Mouse (Mus musculus): ENCODE measurements around the gene Vps8.
A peak's percentile ranks its signal among the peaks of the same experiment; 100 is the strongest.

The Vps8 gene

GRCm38 (mm10) chr16:21485716-21486115 lies 62.8 kb downstream of the Vps8 start:
- no peak for DNase-seq

GRCm38 (mm10) chr16:21488413-21488812 lies 65.5 kb downstream of the Vps8 start:
- peak; percentile 12 for DNase-seq

DNA sequence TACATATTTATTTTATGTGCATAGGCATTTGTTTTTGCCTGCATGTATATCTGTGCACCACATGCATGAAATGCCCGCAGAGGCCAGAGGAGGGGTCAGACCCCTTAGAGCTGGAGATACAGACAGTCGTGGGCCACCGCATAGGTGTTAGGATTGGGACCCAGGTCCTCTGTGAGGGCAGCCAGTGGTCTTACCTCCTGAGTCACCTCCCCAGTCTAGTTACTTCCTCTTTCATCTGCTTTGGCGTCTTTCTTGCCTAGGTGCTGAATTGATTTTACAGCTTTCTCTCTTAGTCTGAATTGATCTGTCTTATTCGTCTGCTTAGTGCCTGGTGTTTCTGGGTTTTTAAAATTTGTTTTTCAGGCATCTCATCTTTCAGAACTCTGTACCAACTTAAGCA lies 69.4 kb downstream of the Vps8 start:
- DNase-seq, result no peak

GRCm38 (mm10) chr16:21492894-21493293 lies 70.0 kb downstream of the Vps8 start:
- no peak for DNase-seq

- no peak for DNase-seq
Measured at GRCm38 (mm10) chr16:21494681-21495080, 71.8 kb downstream of the Vps8 start.

GRCm38 (mm10) chr16:21496799-21497198 lies 73.9 kb downstream of the Vps8 start:
- DNase-seq, result no peak

- DNase-seq, result no peak
Measured at GRCm38 (mm10) chr16:21497627-21498026, 74.7 kb downstream of the Vps8 start.

GRCm38 (mm10) chr16:21498984-21499383 lies 76.1 kb downstream of the Vps8 start:
- DNase-seq, result no peak

- no peak for DNase-seq
Measured at GRCm38 (mm10) chr16:21499656-21500055, 76.7 kb downstream of the Vps8 start.

DNA sequence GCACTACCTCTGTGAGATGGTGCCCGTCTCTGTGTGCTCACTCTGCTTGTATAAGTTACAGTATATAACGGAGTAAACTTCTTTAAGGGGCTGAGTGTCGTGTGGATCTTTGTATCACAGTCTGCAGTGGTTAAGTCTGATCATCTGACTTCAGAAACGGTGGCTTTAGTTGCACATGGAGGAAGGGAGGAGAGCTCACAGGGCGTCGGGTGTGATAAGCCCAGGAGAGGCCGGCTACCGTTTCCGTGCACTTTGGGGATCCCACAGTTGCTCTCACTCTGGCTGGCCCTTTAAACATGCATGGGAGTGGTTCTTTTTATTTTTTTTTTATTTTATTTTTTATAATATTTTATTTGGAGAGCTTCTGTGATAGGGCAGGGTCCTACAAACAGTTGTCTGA lies 95.9 kb downstream of the Vps8 start:
- DNase-seq, result no peak

DNA sequence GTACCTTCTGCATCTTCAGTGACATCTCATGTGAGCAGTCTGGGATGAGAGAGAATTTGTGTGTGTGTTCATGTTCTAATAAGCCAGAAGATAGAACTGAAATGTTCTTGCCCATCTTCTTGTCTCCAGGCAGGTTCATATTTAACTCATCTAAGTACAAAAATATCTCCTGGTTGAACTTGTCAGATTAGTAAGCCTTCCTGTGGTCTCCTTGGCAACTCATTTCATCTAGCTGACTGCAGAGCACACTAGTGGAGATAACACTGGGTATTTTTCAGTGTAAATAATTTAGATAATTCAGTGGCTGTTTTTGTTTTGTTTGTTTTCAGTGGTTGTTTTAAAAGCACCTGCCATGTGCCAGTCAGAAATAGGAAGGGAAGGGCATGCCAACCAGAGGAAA lies 96.9 kb downstream of the Vps8 start:
- DNase-seq, result no peak

- DNase-seq, result no peak
Measured at GRCm38 (mm10) chr16:21523738-21524137, 100.8 kb downstream of the Vps8 start.

DNA sequence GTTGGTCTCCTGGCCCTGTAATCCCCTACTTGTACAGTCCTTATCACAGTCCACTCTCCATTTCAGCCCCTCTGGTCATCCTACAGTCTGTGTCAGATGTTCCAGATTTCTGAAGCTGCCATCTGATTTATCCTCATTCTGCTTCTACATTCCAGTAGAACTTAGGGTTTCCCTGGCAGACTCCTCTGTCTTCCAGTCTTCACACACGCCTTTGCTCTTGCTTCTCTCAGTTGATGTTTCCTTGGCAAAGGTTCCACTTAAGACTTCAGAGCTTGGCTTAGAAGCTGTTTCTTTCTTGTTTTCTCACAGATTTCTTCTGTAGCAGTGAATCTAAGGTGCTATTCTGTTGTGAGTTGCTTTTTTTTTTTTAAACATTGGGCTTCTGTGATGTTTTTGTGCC lies 102.5 kb downstream of the Vps8 start:
- DNase-seq, result no peak

GRCm38 (mm10) chr16:21527271-21528007 lies 104.5 kb downstream of the Vps8 start:
- no peak for DNase-seq

DNA sequence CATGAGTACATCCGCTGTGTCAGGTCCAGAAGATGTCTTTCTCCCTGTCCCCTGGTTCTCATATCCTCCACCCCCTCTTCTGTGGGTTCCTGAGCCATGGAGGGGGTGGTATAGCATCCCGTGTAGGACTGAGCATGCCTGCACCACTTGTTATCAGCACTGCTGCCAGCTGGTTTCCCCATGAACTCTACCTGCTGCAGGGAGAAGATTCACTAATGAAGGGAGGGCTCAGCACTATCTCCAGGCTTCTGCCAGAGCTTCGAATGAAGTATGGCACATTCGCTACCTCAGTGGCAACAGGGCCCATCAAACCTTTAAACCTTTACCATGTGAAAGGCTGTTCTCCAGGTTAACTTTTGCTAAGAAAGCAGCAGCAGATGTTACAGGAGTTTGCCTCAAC lies 110.6 kb downstream of the Vps8 start:
- DNase-seq, result no peak

DNA sequence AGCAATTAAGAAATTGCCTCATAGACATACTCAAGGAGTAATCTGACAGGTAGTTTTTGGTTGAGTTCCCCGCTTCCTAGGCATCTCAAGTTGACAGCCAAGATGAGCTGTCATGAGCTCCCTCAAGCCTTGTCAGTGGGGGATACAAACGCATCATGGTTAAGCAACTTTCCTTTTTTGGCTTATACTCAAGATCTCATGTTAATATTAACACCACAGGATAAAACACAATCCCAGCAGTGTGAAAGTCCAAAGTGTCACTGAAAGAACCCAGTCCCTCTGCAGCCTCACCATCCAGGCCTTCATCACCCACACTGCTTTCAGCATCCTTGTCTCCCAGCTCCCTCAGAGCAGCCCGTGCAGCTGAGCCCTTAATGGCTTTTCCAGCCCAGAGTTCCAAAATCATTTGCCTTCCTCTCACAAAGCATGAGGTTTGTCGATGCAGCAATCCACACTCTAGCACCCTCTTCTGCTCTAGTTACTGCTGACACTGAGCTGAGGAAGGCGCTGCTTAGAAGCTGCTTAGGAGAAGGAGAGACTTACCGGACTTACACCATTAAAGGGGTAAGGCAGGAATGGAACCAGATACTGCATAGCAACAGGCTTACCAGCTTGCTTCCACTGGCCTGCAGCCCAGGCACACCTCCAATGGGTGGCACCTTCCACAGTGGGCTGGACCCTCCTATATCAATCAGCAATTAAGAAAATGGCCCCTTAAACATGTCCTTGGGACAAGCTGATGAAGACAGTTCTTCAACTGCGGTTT lies 113.5 kb downstream of the Vps8 start:
- no peak for DNase-seq

DNA sequence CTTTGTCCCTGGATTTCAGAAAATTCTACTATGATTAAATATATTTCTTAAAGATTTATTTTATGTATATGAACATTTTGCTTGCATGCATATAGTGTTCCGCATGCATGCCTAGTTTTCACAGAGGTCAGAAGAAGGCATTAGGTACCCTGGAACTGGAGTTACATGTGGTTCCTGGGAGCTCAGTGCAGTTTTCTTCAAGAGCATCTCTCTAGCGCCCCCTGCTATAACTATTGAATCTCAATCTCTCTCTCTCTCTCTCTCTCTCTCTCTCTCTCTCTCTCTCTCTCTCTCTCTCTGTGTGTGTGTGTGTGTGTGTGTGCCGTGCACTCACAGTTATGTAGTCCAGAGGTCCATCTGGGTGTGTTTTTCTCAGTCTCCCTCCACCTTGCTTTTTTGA lies 114.4 kb downstream of the Vps8 start:
- DNase-seq, result no peak

DNA sequence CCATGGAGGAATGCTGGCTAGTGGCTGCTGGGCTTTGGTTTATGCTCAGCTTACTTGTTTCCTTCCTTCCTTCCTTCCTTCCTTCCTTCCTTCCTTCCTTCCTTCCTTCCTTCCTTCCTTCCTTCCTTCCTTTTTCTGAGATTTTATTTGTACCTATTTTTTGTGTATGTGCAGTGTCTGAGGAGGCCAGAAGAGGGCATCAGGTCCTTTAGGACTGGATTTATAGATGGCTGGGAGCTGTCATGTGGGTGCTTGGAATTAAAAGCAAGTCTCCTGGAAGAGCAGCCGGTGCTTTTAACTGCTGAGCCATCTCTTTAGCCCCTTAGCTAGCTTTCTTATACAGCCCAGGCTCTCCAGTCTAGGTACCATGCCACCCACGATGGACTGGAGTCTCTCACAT lies 116.0 kb downstream of the Vps8 start:
- no peak for DNase-seq

DNA sequence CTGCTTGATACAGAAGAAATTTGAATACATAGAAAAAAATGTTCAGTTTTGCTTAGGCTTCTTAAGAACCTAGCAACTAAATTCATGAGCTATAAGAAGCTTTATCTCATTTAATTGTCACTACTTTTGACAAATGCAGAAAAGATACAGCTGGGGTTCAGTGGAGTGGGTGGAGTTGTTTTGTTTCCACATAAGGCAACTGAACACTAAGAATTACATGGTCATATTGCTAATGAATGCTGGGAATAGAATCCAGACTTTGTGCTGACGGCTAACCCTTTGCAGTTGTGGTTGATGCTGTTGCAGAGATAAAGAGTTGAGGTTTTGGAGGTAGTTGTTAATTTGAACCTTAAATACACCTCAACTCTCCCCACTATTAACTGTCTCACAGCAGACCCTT lies 119.6 kb downstream of the Vps8 start:
- DNase-seq, result no peak

- DNase-seq, result no peak
Measured at GRCm38 (mm10) chr16:21547446-21547845, 124.5 kb downstream of the Vps8 start.

GRCm38 (mm10) chr16:21549751-21550150 lies 126.8 kb downstream of the Vps8 start:
- no peak for DNase-seq

- no peak for DNase-seq
Measured at GRCm38 (mm10) chr16:21550453-21550852, 127.5 kb downstream of the Vps8 start.

- DNase-seq, result no peak
Measured at GRCm38 (mm10) chr16:21553506-21553905, 130.6 kb downstream of the Vps8 start.

GRCm38 (mm10) chr16:21562625-21563300 lies 139.8 kb downstream of the Vps8 start:
- DNase-seq, result no peak

All from cerebellum, adult 9-11 months (tissue).